Mouse (Mus musculus) spleen, embryonic (tissue): ENCODE measurements around the gene F2r.

Experiments used
- CTCF ChIA-PET: fragments of 350-600 bp; sonication (Branson Sonifier 250); formaldehyde crosslinking; loops from one replicate; lab custom pipeline; 2022; lab: Charles Lee

The F2r gene

GRCm38 (mm10) chr13:95596689-95597088 lies 21.6 kb downstream of the F2r start:
- CTCF ChIA-PET: no interaction called here

DNA sequence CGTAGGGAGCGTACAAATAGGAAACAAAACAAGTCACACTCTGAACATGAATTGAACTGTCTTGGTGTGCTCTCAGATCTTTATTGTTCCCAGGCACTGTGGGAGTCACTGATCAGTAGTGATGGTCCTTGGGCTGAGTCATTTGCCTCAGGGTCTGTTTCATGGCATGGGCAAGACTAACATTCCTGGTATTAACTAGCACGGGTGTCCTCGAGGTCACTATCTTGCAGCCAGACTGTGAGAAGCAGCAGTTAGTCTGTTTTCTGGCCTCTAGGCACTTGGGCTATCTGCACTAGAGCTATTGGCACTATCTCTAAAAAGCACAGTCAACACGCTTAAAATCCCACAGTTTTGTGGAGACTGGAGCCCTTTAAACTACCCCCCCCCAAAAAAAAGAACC lies 22.4 kb downstream of the F2r start:
- CTCF ChIA-PET: no interaction called here

DNA sequence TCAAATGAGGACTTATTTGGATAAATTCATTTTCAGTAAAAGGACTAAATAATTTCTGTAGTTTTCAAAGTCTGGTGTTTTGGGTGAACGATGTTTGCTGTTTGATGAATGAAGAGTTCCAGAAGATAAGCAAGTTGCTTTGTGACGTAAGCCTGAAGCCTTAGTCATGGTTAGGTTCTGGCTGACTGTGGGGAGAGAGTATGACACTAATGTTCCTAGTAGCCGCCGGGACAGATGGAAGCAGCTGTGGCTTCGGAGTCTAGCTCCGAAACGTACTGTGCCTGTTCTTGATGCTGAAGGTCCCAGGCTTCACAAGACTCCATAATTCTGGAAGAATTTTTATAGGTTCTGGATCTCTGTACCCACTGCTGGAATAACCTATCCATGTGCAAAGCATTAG lies 22.9 kb downstream of the F2r start:
- CTCF ChIA-PET: no interaction called here

DNA sequence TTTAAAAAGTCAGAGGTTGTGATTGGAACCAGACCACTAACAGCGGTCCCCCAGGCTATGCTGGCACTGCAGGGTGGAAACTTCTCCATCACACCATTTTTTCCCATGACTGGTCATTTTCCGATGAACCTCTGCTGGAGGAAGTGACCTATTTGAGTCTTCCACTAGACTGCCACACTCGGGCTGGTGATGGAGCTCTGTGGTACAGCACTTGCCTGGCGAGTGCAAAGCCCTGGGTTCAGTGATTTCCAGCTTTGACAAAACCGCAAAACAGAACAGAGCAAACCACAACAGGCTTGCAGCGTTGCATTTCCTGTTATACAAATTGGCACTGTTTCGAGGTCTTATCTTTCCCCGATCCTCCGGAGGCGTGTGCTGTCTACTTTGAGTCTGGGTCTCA lies 25.4 kb downstream of the F2r start:
- CTCF ChIA-PET: no interaction called here

GRCm38 (mm10) chr13:95591606-95592005 lies 26.7 kb downstream of the F2r start:
- CTCF ChIA-PET: no interaction called here

- CTCF ChIA-PET: no interaction called here
These were observed 30.7 kb downstream of the F2r start for GRCm38 (mm10) chr13:95587628-95588027.

DNA sequence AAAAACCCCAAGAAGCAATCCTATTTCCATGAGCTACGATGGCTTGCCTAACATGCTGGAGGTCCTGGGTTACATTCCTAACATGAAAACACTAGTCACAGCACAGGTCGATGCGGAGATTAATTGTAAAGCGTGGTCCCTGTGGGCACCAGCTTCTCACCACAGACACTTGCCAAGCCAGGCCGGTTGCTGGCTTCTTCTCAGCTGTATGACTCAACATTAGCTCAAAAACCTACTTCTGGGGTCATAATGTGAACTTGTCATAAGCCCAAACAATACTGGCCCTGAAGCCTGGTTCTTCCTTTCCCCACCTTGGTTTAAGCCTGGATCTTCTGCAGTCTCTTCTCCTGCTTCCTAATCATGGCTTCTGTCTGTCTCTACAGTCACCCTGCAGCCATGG lies 33.4 kb downstream of the F2r start:
- CTCF ChIA-PET: interaction anchor here (0.6 kb wide), 1 partner anchor 9 kb away, joined by 3 read pairs; no protein-coding TSS in a partner anchor

- CTCF ChIA-PET: interaction anchor here (0.6 kb wide), 1 partner anchor 1458 kb away, joined by 14 read pairs; no protein-coding TSS in a partner anchor
These were observed 34.8 kb downstream of the F2r start for GRCm38 (mm10) chr13:95583237-95584189.

GRCm38 (mm10) chr13:95581850-95582249 lies 36.4 kb downstream of the F2r start:
- CTCF ChIA-PET: interaction anchor here (0.6 kb wide), 1 partner anchor 604 kb away, joined by 3 read pairs; no protein-coding TSS in a partner anchor

DNA sequence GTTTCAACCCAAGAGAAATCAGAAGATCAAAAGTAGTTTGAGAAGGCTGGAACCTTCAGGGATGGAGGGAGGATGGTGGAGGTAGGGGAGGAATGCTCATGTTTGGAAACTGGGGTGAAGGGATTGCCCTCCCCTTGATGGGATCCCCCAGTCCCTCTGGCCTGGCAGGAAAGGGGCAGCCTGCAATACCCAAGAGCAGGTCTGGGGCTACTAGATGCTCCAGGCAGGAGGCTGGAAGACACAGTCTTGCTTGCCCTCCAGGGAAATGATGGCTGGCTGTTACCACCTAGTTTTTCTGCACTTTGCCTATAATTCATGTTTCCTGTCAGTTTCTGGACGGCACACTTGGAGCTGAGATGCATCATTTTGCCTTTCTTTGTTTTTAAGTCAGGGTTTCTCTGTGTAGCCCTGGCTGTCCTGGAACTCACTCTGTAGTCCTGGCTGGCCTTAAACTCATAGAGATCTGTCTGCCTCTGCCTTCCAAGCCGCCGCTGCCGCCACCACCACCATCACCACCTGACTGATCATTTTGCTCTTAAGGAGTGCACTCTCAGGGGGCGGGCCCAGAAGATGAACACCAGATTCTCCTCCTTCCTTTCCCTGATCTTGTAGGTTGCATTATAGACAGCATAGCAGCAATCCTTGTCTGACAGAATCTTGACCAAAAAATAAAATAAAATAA lies 40.1 kb downstream of the F2r start:
- CTCF ChIA-PET: no interaction called here

GRCm38 (mm10) chr13:95570877-95571276 lies 47.4 kb downstream of the F2r start:
- CTCF ChIA-PET: no interaction called here

- CTCF ChIA-PET: no interaction called here
These were observed 49.0 kb downstream of the F2r start for GRCm38 (mm10) chr13:95569326-95569725.

GRCm38 (mm10) chr13:95568336-95568735 lies 50.0 kb downstream of the F2r start:
- CTCF ChIA-PET: interaction anchor here (0.6 kb wide), 1 partner anchor 33 kb away, joined by 7 read pairs; no protein-coding TSS in a partner anchor

- CTCF ChIA-PET: no interaction called here
These were observed 51.3 kb downstream of the F2r start for GRCm38 (mm10) chr13:95566841-95567551.

DNA sequence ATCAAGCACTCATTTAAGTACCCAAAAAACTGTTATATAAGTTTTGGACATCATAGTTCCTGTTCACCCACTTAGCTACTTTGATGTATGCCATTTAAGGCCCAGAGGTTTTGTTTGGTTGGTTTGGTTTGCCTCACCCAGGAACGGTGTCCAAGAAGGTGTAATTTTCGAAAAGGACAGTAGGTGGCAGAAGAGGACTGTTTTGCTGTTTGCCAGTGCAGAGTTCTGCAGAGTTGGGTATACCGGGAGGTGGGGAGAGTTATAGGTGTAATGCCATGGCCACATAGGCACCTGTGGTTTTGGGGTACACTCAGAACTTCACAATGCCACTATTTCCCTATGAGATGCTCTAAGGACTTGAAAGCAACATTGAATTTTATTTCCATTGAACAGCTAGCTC lies 54.6 kb downstream of the F2r start:
- CTCF ChIA-PET: interaction anchor here (1.1 to 1.9 kb wide), 2 partner anchors 71 to 156 kb away, joined by 4 to 14 read pairs; no protein-coding TSS in a partner anchor

GRCm38 (mm10) chr13:95563066-95563610 lies 55.1 kb downstream of the F2r start:
- CTCF ChIA-PET: interaction anchor here (1.1 to 1.9 kb wide), 2 partner anchors 70 to 156 kb away, joined by 4 to 14 read pairs; no protein-coding TSS in a partner anchor

- CTCF ChIA-PET: no interaction called here
These were observed 61.0 kb downstream of the F2r start for GRCm38 (mm10) chr13:95557326-95557725.

- CTCF ChIA-PET: no interaction called here
These were observed 64.3 kb downstream of the F2r start for GRCm38 (mm10) chr13:95553885-95554492.
